Mouse (Mus musculus): ENCODE results near the gene Lurap1.

The Lurap1 gene

GRCm38 (mm10) chr4:116151238-116151637 is at the start of gene Lurap1:
Gene Lurap1 (minus strand): TSS chr4:116151338.
- in situ Hi-C loops (cut with MboI, MseI) = no loop called here

DNA sequence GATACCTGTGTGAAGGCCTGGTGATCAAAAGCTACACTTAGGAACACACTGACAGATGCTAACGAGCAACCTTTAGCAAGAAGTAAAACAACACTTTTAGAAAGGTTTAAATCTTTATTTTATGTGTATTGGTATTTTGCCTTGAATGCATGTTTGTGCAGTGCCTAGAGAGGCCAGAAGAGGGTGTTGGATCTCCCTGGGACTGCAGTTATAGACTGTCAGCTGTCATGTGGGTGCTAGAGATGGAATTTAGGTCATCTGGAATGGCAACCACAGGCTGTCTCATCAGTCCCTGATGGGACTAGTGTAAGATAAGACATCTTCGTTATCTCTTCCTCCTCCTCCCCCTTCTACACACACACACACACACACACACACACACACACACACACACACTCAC is 47.3 kb upstream of the Lurap1 start:
- in situ Hi-C loops (cut with MboI, MseI) = no loop called here

DNA sequence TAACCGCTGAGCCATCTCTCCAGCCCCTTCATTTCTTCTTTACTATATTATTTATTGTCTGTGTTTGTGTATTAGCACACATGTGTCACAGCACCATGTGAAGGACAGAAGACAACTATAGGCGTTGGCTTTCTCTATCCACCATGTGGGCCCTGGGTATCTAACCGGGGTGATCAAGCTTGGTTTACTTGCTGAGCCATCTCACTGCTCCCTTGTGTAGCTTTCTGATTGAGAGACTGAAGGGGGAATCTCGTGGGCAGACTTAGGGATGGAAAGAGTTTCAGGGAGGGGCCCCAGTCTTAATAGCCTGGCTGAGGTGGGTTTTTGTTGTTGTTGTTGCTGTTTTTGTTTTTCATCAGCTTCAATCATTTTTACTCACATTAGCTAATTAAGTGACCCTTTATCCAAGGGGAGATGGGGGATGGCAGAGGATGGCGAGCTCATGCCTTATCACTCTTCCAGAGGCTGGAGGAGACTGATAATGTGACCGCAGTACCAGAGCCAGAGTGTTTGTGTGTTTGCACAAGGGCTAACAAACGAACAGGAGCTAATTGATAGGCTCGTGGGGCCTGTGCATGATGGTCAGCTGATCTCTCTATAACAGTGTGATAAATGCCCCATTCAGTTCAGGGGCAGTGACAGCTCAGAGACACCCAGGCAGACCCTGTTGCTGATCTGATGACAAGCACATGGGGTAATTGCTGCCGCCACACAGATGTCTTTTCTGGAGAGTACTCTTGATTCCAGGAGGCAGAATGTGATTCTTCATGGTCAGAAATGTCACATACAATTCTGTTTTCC is 42.6 kb upstream of the Lurap1 start:
- in situ Hi-C loops (cut with MboI, MseI) = no loop called here

DNA sequence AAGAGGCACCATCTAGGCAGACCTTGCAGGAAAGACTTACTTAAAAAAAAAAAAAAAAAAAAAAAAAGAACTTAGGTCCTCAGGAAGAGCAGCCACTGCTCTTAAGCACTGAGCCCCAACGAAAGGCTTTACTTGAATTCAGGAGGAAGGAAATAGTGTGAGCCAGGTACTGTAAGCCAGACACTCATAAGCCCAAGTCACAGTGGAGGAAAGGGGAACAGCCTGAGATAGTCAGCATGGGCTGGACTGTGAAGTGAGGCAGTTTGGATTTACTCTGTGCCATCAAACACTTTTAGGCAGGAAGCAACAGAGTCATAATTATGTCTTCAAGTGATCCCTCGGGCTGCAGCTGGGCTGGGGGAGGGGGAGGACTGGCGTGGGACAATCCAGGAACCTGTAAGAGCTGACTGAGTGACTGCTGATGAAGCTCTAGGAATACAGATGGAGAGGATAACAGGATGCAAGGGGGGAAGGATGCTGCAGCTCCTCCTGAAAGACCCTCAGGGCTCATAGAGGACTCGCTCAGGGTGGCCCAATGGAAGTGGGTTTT is 41.2 kb upstream of the Lurap1 start:
- in situ Hi-C loops (cut with MboI, MseI) = no loop called here

DNA sequence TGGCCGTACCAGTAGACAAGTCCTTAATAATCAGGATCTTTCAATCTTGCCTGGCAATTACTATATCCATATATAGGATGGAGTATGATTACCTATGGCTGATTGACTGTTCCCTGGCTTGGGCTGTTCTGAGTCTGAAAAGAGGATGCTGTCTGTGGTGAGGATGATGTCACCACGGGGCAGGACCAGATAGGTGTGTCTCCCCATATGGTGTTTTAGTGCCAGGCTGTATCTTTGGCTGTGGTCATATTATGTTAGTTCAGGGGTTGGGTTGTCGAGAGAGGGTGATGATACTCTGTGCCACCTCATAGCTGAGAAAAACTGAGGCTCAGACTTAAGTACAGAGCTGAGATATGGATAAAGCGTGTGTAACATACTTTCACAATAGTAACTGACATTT is 33.9 kb upstream of the Lurap1 start:
- in situ Hi-C loops (cut with MboI, MseI) = no loop called here

DNA sequence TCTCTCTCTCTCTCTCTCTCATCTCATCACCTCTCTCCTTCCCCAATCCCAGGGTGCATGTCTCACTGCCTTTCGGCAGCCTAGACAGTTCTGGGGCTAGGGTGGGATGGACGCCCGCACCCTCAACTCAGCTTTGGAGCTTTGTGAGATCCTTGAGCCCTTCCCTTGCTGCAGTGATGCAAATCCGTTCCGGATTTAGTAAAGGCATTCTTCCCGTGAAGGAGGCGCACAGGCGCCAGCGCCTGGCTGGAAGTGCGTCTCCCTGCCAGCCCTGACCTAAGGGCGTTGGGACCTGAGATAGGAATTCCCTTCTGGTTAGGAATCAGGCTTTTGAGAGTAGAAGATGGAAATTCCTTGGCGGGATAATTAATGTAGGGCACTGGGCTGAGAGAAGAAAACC is 31.6 kb upstream of the Lurap1 start:
- in situ Hi-C loops (cut with MboI, MseI) = no loop called here

DNA sequence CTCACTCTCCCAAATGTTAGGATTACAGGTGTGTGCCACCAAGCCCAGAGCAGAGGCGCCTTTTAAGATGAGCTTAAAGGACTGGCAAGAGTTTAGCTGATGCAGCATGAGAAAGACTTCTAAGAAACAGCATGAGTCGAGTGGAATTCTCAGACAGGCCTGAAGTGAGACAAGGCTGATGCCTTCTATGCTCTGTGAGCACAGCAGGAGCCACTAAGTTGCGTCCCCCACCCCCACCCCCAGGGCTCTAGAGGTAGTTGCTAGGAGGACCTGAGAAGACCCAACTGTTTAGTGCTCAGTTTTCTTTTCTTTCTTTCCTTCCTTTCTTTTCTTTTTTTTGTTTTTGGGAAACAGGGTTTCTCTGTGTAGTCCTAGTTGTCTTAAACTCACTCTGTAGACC is 30.9 kb upstream of the Lurap1 start:
- in situ Hi-C loops (cut with MboI, MseI) = no loop called here

DNA sequence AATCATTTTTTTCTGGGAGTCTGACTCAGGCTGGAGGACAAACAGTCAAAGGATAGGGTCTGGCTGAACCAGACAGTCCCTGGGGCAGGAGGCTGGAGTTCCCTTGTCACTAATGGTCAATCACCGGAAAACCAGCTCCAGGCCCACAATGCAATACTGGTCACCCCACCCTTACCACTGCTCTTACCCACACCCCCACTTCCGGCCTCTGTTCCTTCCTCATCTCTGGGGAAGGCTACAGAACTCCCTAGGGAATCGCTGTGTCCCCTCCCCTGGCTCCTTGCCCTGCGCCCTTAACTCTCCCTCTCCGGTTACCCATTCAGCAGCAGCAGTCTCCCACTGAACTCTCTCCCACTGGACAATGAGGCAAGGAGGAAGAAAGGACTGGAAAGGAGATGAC is 26.0 kb upstream of the Lurap1 start:
- in situ Hi-C loops (cut with MboI, MseI) = no loop called here

GRCm38 (mm10) chr4:116176543-116176988 is 25.4 kb upstream of the Lurap1 start:
- in situ Hi-C loops (cut with MboI, MseI) = no loop called here

DNA sequence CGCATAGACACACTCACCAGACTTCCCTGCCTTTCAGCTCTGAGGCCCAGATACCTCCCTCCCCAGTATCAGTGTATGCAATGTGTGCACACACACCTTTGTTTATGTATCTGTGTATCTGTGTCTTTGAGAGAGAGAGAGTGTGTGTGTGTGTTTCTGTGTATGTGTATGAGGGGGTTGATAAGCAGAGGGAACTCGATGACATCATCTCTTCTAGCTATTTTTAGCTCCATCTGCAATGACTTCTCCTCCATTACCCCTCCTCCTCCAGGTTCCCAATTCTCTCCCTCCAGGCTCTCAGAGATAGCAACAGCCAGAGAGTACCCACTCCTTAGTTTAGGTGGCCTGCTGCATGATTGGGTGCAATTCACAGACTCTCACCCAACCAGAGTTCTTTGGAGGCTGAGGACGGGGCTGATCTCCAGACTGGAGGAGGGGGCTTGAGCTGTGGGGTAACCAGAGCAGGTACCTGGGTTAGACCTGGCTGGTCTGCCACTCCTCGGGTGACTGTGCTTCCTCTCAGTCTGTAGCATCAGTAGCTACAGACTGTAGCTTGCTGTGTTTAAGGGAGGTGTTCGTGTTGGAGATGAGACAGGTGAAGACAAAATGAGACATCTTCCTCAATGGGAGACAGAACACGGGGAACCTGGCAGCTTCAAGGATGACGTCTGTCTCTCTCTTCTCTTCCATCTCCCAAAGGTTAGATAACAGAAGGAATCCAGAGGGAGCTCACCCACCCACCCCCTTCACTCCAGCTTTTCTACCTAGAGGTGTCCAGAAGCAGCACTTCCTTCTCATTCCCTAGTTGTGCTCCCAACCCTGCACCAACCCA is 24.8 kb upstream of the Lurap1 start:
- in situ Hi-C loops (cut with MboI, MseI) = no loop called here

GRCm38 (mm10) chr4:116175136-116175535 is 24.0 kb upstream of the Lurap1 start:
- in situ Hi-C loops (cut with MboI, MseI) = no loop called here

GRCm38 (mm10) chr4:116174466-116175116 is 23.5 kb upstream of the Lurap1 start:
- in situ Hi-C loops (cut with MboI, MseI) = no loop called here

DNA sequence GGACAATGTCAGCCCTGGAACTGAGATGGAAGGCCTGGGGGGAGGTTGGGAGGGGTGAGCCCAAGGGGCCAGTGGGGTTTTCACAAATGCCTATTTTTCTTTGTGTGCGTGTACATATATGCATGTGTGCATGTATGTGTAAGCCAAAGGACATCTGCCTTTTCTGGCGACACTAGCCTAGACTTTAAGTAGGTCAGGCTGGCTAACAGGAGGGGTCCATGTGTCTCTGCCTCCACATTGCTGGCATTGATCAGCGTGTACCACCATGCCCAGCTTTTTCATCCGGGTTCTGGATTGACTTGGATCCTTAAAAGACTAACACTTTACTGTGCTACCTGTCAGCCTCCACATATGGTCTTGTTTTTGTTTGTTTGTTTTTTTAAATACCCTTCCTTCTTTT is 22.6 kb upstream of the Lurap1 start:
- in situ Hi-C loops (cut with MboI, MseI) = no loop called here

DNA sequence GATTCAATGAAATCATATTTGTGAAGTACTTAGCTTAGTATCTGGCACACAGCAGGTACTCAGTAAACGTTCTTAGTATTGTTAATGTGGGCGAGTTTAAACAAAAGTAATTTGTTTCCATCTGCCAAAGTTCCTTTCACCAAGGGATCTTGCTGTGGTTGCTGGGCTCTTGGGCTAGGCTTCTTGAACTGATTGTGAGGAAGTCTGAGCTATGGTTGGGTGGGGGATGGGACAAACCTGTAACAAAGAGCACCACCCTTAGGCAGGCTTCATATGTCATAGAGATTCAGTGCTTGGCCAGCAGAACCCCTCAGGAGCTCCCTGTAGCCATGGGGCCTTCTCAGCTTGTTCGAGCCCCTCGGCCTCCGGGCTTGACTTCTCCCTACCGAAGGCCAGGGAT is 21.9 kb upstream of the Lurap1 start, which contains the start of the genes 1700042G07Rik and Gm49337:
TSS of gene 1700042G07Rik (plus strand) at position 301 of the 400 bp plus-strand sequence.
TSS of gene Gm49337 (plus strand) at position 313 of the 400 bp plus-strand sequence.
- in situ Hi-C loops (cut with MboI, MseI) = no loop called here

GRCm38 (mm10) chr4:116169353-116169672 is 18.2 kb upstream of the Lurap1 start:
- in situ Hi-C loops (cut with MboI, MseI) = loop anchor here (5.0 kb wide), 1 partner anchor 63 kb away; no protein-coding TSS in a partner anchor

- in situ Hi-C loops (cut with MboI, MseI) = loop anchor here (5.0 kb wide), 1 partner anchor 64 kb away; no protein-coding TSS in a partner anchor
Observed at GRCm38 (mm10) chr4:116168617-116169352, 17.6 kb upstream of the Lurap1 start.

DNA sequence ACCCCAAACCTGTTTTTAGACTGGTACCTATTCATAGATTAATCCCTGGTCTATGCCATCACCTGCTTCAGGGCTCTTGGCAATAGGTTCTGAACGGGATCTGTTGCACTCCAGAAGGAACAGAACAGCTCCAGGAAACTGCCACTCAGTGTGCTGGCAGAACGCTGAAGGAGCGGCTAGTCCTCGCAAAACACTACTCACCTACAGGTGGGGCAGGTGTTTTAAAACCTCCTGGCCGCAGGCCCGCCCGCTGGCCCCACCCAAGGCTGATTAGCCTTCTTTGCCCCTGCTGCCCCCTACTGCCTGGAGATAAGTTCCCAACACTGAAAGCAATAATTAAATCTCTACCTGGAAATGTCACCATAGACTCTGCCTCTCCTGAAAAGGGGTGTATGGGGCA is 16.3 kb upstream of the Lurap1 start, which contains the start of gene Tspan1:
TSS of gene Tspan1 (minus strand) at position 198 of the 400 bp plus-strand sequence.
- in situ Hi-C loops (cut with MboI, MseI) = loop anchor here (5.0 kb wide), 1 partner anchor 65 kb away; no protein-coding TSS in a partner anchor

DNA sequence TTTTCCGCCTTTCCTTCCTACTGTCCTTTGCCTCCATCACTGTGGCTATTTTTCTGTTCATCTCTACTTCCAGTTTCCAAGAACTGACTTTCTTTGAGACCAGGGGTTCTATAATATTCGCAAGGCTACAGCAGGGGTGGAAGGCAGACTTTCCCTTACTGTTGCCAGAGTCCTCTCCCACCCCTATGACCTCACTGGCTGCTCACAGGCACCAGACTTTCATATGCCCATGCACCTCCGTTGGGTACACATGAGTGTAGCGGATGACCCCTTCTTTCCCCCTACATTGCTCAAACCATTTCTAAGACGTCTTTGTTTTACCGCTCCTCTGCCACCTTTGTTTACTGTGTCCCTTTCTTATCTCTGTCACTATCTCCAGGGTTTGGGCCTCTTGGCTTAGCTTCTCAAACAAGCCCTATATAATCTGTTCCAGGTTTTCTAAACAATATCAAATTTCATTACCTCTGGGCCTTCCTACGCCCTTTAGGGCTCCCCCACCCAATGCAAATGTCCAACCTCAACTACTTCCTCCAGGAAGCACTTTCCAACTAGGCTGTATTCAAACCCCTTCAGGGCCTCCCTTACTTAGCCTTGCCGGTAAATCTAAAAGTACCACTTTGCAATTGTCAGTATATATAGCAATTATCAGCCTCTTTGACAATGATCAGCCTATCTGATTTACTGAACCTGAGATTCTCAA is 14.7 kb upstream of the Lurap1 start:
- in situ Hi-C loops (cut with MboI, MseI) = loop anchor here (5.0 kb wide), 1 partner anchor 66 kb away; no protein-coding TSS in a partner anchor

DNA sequence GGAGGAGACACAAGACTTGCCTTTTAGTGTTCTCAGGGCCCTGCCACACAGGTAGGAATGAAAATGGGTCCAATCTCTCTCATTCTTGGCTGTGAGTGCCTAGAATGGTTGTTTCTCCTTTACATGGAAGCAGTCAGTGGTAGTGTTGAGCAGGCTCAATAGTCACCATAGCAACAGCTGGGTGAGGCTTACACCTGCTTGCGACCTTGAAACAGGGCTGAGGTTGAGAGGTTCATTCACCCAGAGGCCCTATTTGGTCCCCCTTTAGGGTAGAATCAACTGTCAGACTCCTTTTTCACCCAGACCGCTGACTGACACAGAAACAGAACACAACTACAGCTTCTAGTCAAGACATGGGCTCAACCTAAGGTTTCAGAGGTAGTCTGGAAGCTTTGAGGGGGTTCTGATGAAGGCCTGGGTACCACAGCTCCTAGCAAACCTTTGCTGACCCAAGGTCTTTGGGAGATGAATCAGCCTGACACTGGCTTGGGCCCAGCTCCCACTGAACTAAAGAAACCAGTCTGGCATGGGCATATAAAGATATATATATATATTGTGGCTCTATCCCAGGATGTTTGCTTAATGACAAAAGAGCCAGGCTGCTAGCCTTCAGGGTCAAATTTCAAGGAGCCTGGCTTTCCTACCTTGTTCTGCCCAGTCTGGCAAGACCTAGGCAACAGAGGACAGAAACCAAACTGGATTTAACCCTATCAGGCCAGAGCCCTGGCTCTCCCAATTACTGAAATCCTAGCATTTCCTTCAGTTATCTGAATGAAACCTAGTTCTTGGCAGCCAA is 13.8 kb upstream of the Lurap1 start:
- in situ Hi-C loops (cut with MboI, MseI) = loop anchor here (5.0 kb wide), 1 partner anchor 67 kb away; no protein-coding TSS in a partner anchor
